Mouse (Mus musculus) embryonic facial prominence, embryonic 12.5 days (tissue): ENCODE results near the gene Olfr1368. TPM values are rescaled to one million over a fixed set of nuclear protein-coding genes. Genes with fewer than 3 reads are reported as not detected.
"Not testable (repeated sequence)": the region's sequence is repeated elsewhere in the genome, so short reads cannot be mapped to it uniquely, and the experiment has no call there.

Source experiments
- ATAC-seq: fragments of 200-750 bp; cut with Nextera tagmentation; 2 replicates; pipeline ENCODE4 v1.8.0; 2017; ENCODE audit not compliant: insufficient number of reproducible peaks, insufficient read depth, low FRiP score, low TSS enrichment
- H3K27ac ChIP-seq: fragments of 300-500 bp; sonication (generic); 2 replicates; pipeline ENCODE4 v1.5.1; 2016; ENCODE audit warnings: mild to moderate bottlenecking
- H3K27me3 ChIP-seq: fragments of 300-500 bp; sonication (generic); 2 replicates; pipeline ENCODE4 v1.6.1; 2016; ENCODE audit warnings: mild to moderate bottlenecking, moderate library complexity
- H3K36me3 ChIP-seq: fragments of 300-500 bp; sonication (generic); 2 replicates; pipeline ENCODE4 v1.6.1; 2016; ENCODE audit warnings: mild to moderate bottlenecking
- H3K4me1 ChIP-seq: fragments of 300-500 bp; sonication (generic); 2 replicates; pipeline ENCODE4 v1.6.1; 2016
- H3K4me2 ChIP-seq: fragments of 300-500 bp; sonication (generic); replicated peaks from 2 replicates; pipeline ENCODE4 v1.6.1; 2016; ENCODE audit warnings: mild to moderate bottlenecking, moderate library complexity
- H3K4me3 ChIP-seq: fragments of 300-500 bp; sonication (generic); 2 replicates; pipeline ENCODE4 v1.5.1; 2016; ENCODE audit warnings: mild to moderate bottlenecking
- H3K9ac ChIP-seq: fragments of 300-500 bp; sonication (generic); 2 replicates; pipeline ENCODE4 v1.6.1; 2016; ENCODE audit warnings: mild to moderate bottlenecking, moderate library complexity
- H3K9me3 ChIP-seq: fragments of 300-500 bp; sonication (generic); 2 replicates; pipeline ENCODE4 v1.6.1; 2016; ENCODE audit warnings: mild to moderate bottlenecking, moderate library complexity
- WGBS: fragments of 180-500 bp; shearing (Covaris S2); methylation state at CpG from one replicate; pipeline ENCODE4 v1.1.7; 2016; 5-methylcytosine and 5-hydroxymethylcytosine counted together
- polyA plus RNA-seq: library from polyadenylated mRNA; unstranded; fragments of >200 nt; fragmentation: Nextera tagmentation; extraction: Ambion mirVana; gene quantifications from 2 replicates; pipeline ENCODE4 v1.2.1, GENCODE M21; 2016

Olfr1368 gene
- polyA plus RNA-seq, 1 experiment from 2014 or later: not detected

DNA sequence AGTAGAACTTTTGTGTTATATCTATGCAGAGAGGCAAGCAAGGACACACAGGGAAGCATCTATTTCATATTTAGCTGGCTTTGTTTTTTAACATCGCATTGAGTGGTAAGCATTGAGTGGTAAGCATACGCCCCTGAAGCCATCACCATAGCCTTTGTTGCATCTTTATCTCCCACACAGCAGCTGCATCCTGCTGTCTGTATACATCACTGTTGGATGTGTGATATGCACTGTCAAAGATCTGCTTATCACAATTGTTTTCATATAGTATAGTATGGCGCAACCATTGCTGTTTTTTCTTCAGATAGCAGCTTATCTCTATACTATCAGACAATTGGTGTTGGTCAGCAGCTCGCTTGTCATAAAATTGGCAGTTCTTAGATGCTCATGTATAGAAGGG is 31.5 kb downstream of the Olfr1368 start:
- H3K9ac ChIP-seq: no peak overlapping the region
- H3K4me1 ChIP-seq: no peaks in the 10 kb centered on the region
- no peak overlapping the region for H3K27ac ChIP-seq
- H3K36me3 ChIP-seq: no peaks in the 10 kb centered on the region
- no peak for ATAC-seq
- H3K4me3 ChIP-seq: no peak overlapping the region
- no peak overlapping the region for H3K4me2 ChIP-seq
- no peaks in the 10 kb centered on the region for H3K27me3 ChIP-seq
- 86% methylated on average over 4 of the region's 4 CpGs for WGBS
- no peaks in the 10 kb centered on the region for H3K9me3 ChIP-seq

- H3K27ac ChIP-seq, H3K36me3 ChIP-seq, H3K9ac ChIP-seq, ATAC-seq, H3K9me3 ChIP-seq, H3K27me3 ChIP-seq, H3K4me1 ChIP-seq, H3K4me3 ChIP-seq, H3K4me2 ChIP-seq: not testable (repeated sequence)
- 81% methylated on average over 3 of the region's 3 CpGs for WGBS
These were observed 34.5 kb downstream of the Olfr1368 start, which contains the start of gene Olfr1369-ps1 for GRCm38 (mm10) chr13:21111183-21111582. Gene Olfr1369-ps1 (plus strand): TSS chr13:21111483.

DNA sequence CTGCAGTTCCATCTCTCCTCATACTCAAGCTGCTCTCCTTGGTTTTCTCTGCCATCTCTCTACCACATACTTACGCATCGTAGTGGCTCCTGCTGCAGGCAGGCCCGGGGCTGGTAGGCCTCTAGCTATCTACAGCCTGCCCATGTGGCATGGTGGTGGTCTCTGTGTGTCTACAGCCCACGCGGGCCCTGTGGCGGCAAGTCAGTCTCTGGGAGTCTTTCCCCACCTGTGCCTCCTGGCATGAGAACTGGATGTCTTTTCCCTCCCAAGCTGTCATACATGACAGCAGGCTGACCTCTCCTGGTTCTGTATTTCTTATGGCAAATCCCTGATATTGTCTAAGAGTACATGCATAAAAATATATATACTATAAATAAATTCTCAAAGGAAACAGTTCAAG is 35.2 kb downstream of the Olfr1368 start:
- no peak for ATAC-seq
- 80% methylated on average over 6 of the region's 6 CpGs for WGBS

GRCm38 (mm10) chr13:21109759-21110158 is 35.9 kb downstream of the Olfr1368 start:
- no peak overlapping the region for H3K4me2 ChIP-seq
- no peaks in the 10 kb centered on the region for H3K9me3 ChIP-seq
- no peak overlapping the region for H3K4me3 ChIP-seq
- H3K4me1 ChIP-seq: no peaks in the 10 kb centered on the region
- H3K36me3 ChIP-seq: no peaks in the 10 kb centered on the region
- H3K9ac ChIP-seq: no peak overlapping the region
- no peak overlapping the region for H3K27ac ChIP-seq
- no peak for ATAC-seq
- H3K27me3 ChIP-seq: no peaks in the 10 kb centered on the region
- 94% methylated on average over 3 of the region's 3 CpGs for WGBS

More for the DNA sequence above, 35.2 kb downstream of the Olfr1368 start:
- H3K36me3 ChIP-seq: no peaks in the 10 kb centered on the region
- no peak overlapping the region for H3K4me3 ChIP-seq
- H3K4me1 ChIP-seq: no peaks in the 10 kb centered on the region
- H3K9me3 ChIP-seq: no peaks in the 10 kb centered on the region
- H3K27ac ChIP-seq: no peak overlapping the region
- no peaks in the 10 kb centered on the region for H3K27me3 ChIP-seq
- H3K9ac ChIP-seq: no peak overlapping the region
- H3K4me2 ChIP-seq: no peak overlapping the region

Other genes with a start within 250 kb of the Olfr1368 start
- 0.09 TPM in 1 of 2 replicates, not detected in the other for gene Olfr1370, start 70.9 kb downstream of the Olfr1368 start, polyA plus RNA-seq
- 0.04 TPM in 1 of 2 replicates, not detected in the other for gene Olfr1369-ps1, start 34.4 kb downstream of the Olfr1368 start, polyA plus RNA-seq
- not detected in 2 replicates for gene Olfr263, start 16.2 kb downstream of the Olfr1368 start, polyA plus RNA-seq
- gene Trim27, start 33.6 kb upstream of the Olfr1368 start, polyA plus RNA-seq: 167 and 170 TPM in 2 replicates
- gene Gpx5, start 146.9 kb upstream of the Olfr1368 start, polyA plus RNA-seq: not detected in 2 replicates
- gene Gpx6, start 166.3 kb upstream of the Olfr1368 start, polyA plus RNA-seq: 0.13 and 0.55 TPM in 2 replicates
- gene Olfr1367, start 201.0 kb upstream of the Olfr1368 start, polyA plus RNA-seq: not detected in 2 replicates
- 17.4 and 19.2 TPM in 2 replicates for gene Zscan12, start 217.0 kb upstream of the Olfr1368 start, polyA plus RNA-seq